Comparison of ENCODE assay signal across 22 mouse cellular contexts in the genomic region with DNA sequence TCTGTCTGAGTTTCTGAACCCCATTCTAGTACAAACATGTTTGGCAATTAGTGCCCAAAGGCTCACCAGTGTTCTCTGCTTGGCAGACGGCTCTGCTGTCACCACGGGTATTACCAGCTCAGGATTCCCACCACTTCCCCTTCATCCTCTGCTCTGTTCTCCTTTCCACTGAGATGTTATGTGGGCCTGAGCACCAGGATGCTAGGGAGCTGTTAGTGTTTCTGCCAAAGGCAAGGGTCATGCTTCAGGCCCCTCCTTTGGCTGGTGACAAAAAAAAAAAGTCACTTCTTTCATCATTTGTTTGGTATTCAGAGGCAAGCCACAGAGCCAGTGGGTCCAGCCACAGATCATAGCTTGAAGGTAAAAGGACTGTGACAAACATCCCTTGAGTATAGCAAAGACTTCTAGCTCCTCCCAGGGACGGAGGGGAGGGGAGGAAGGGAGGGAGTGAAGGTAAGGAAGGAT.
A peak's percentile ranks its signal among the peaks of the same experiment; 100 is the strongest.
DNase-seq lines count a peak whose midpoint lies in the region; ATAC-seq lines count a peak whose summit lies in the region.
"Had no signal": no experiment of that assay in that cellular context is flagged by ENCODE, and none has a peak within 500 bp of the region (broad histone marks: within the 10 kb centered on the region; RNA-seq: fewer than 3 reads in every experiment).

No protein-coding gene starts in this region.

- H3K4me3 ChIP-seq in embryonic facial prominence, embryonic 13.5 days, result no peak overlapping the region
- H3K4me3 ChIP-seq in embryonic facial prominence, embryonic 10.5 days, result no peak overlapping the region
- no peak overlapping the region for H3K4me3 ChIP-seq in neural tube, embryonic 13.5 days
- H3K4me3 ChIP-seq: embryonic facial prominence, embryonic 12.5 days; heart, embryonic 12.5 days; limb, embryonic 10.5 days had no signal

- H3K4me1 ChIP-seq in embryonic facial prominence, embryonic 13.5 days, result peaks cover 43% of the 10 kb centered on the region
- peaks cover 32% of the 10 kb centered on the region for H3K4me1 ChIP-seq in embryonic facial prominence, embryonic 10.5 days
- H3K4me1 ChIP-seq in neural tube, embryonic 13.5 days (replicated peaks), result peaks cover 26% of the 10 kb centered on the region; the same call in 1 of the 2 replicates
- H3K4me1 ChIP-seq: limb, embryonic 10.5 days had no signal

- 40% methylated on average over 3 of the region's 3 CpGs for WGBS in embryonic facial prominence, embryonic 13.5 days
- WGBS in embryonic facial prominence, embryonic 10.5 days, result 42% methylated on average over 3 of the region's 3 CpGs
- 60% methylated on average over 3 of the region's 3 CpGs for WGBS in neural tube, embryonic 13.5 days

- H3K4me2 ChIP-seq in embryonic facial prominence, embryonic 13.5 days, result no peak overlapping the region
- no peak overlapping the region for H3K4me2 ChIP-seq in neural tube, embryonic 13.5 days
- H3K4me2 ChIP-seq: embryonic facial prominence, embryonic 12.5 days; heart, embryonic 12.5 days had no signal

- peak overlapping the region; percentile 55; the same call in 1 of the 2 replicates for H3K27ac ChIP-seq in embryonic facial prominence, embryonic 13.5 days
- no peak overlapping the region; the same call in 1 of the 2 replicates for H3K27ac ChIP-seq in embryonic facial prominence, embryonic 10.5 days (replicated peaks)
- H3K27ac ChIP-seq in neural tube, embryonic 13.5 days (replicated peaks), result no peak overlapping the region
- H3K27ac ChIP-seq: embryonic facial prominence, embryonic 12.5 days; limb, embryonic 10.5 days had no signal

- H3K9ac ChIP-seq in embryonic facial prominence, embryonic 13.5 days, result no peak overlapping the region
- no peak overlapping the region for H3K9ac ChIP-seq in neural tube, embryonic 13.5 days
- H3K9ac ChIP-seq: embryonic facial prominence, embryonic 12.5 days; forebrain, postnatal 0 days; heart, embryonic 12.5 days; liver, postnatal 0 days had no signal

- H3K27me3 ChIP-seq in embryonic facial prominence, embryonic 13.5 days, result no peaks in the 10 kb centered on the region
- peaks cover 3% of the 10 kb centered on the region; the same call in 1 of the 2 replicates for H3K27me3 ChIP-seq in embryonic facial prominence, embryonic 10.5 days (replicated peaks; ENCODE audit: low read depth, poor library complexity, severe bottlenecking)
- no peaks in the 10 kb centered on the region for H3K27me3 ChIP-seq in neural tube, embryonic 13.5 days
- H3K27me3 ChIP-seq: embryonic facial prominence, embryonic 12.5 days; heart, embryonic 12.5 days had no signal

- H3K36me3 ChIP-seq in embryonic facial prominence, embryonic 13.5 days, result no peaks in the 10 kb centered on the region
- H3K36me3 ChIP-seq in embryonic facial prominence, embryonic 10.5 days (replicated peaks), result no peaks in the 10 kb centered on the region
- no peaks in the 10 kb centered on the region for H3K36me3 ChIP-seq in neural tube, embryonic 13.5 days
- H3K36me3 ChIP-seq: embryonic facial prominence, embryonic 12.5 days; heart, embryonic 12.5 days; limb, embryonic 10.5 days had no signal

- no peak for DNase-seq in embryonic facial prominence, embryonic 10.5 days (ENCODE audit: low spot score)
- no peak for DNase-seq in neural tube, embryonic 10.5 days (ENCODE audit: extremely low spot score, low spot score)
- DNase-seq in adrenal gland, postnatal 25 days, result no peak
- DNase-seq in urinary bladder, postnatal 36 days (ENCODE audit: low spot score in 2 of 2), result no peak
- no peak for DNase-seq in testis, postnatal 14 days (ENCODE audit: low spot score)
- DNase-seq: adrenal gland, postnatal 36 days; cerebellum, adult 2 months; forebrain, postnatal 0 days; heart, postnatal 14 days; kidney, adult 8-10 months; kidney, postnatal 36 days; liver, postnatal 0 days; lung, postnatal 14 days; right cerebral cortex, adult 18-20 months; thymus, postnatal 14 days had no signal

- no peaks in the 10 kb centered on the region for H3K9me3 ChIP-seq in embryonic facial prominence, embryonic 13.5 days
- H3K9me3 ChIP-seq in embryonic facial prominence, embryonic 10.5 days, result no peaks in the 10 kb centered on the region
- H3K9me3 ChIP-seq in neural tube, embryonic 13.5 days, result no peaks in the 10 kb centered on the region
- H3K9me3 ChIP-seq: embryonic facial prominence, embryonic 12.5 days; heart, embryonic 12.5 days; limb, embryonic 10.5 days had no signal

- ATAC-seq in embryonic facial prominence, embryonic 13.5 days (ENCODE audit: insufficient number of reproducible peaks, insufficient read depth, low FRiP score, low TSS enrichment, low read depth), result no peak
- ATAC-seq in neural tube, embryonic 13.5 days (ENCODE audit: low read depth), result peak; percentile 43; the same call in 1 of the 2 replicates
- peak; percentile 25 to 37; a peak in 3 of 4 replicates for ATAC-seq in hematopoietic stem cell, adult 5-6 weeks (replicated peaks in 1 of 2; ENCODE audit: insufficient read depth in 1 of 2, low FRiP score in 2 of 2, low TSS enrichment in 1 of 2, low read depth in 1 of 2, poor library complexity in 2 of 2, severe bottlenecking in 2 of 2)
- ATAC-seq: forebrain, postnatal 0 days; liver, postnatal 0 days; midbrain, embryonic 16.5 days had no signal
